Mouse (Mus musculus): ENCODE data around the gene Camk1g.

Gene Camk1g

GRCm38 (mm10) chr1:193370096-193370495 lies at the start of gene Camk1g:
Gene Camk1g (minus strand): TSS chr1:193370298.
- Histone ChIP-seq H3K36me3 (ENCODE audit: control insufficient read depth, insufficient read depth, low read length, poor library complexity, severe bottlenecking) (no peaks in the 10 kb centered on the region), H3K27me3 (ENCODE audit: control insufficient read depth, insufficient read depth, low read length, poor library complexity, severe bottlenecking) (no peaks in the 10 kb centered on the region)
- peak; percentile 23 for DNase-seq (ENCODE audit: low read depth, low spot score)

GRCm38 (mm10) chr1:193419168-193419567 lies 49.1 kb upstream of the Camk1g start:
- no peaks in the 10 kb centered on the region for H3K36me3 ChIP-seq (ENCODE audit: control insufficient read depth, insufficient read depth, low read length, poor library complexity, severe bottlenecking)
- no peaks in the 10 kb centered on the region for H3K27me3 ChIP-seq (ENCODE audit: control insufficient read depth, insufficient read depth, low read length, poor library complexity, severe bottlenecking)
- no peak for DNase-seq (ENCODE audit: low read depth, low spot score)

- H3K36me3 ChIP-seq (ENCODE audit: control insufficient read depth, insufficient read depth, low read length, poor library complexity, severe bottlenecking) = no peaks in the 10 kb centered on the region
- H3K27me3 ChIP-seq (ENCODE audit: control insufficient read depth, insufficient read depth, low read length, poor library complexity, severe bottlenecking) = no peaks in the 10 kb centered on the region
- no peak for DNase-seq (ENCODE audit: low read depth, low spot score)
Observed at GRCm38 (mm10) chr1:193418656-193419055, 48.6 kb upstream of the Camk1g start.

- Histone ChIP-seq H3K27me3 (ENCODE audit: control insufficient read depth, insufficient read depth, low read length, poor library complexity, severe bottlenecking) (no peaks in the 10 kb centered on the region), H3K36me3 (ENCODE audit: control insufficient read depth, insufficient read depth, low read length, poor library complexity, severe bottlenecking) (no peaks in the 10 kb centered on the region)
- DNase-seq (ENCODE audit: low read depth, low spot score) = no peak
Observed at GRCm38 (mm10) chr1:193414067-193414466, 44.0 kb upstream of the Camk1g start.

GRCm38 (mm10) chr1:193413368-193414000 lies 43.4 kb upstream of the Camk1g start:
- no peak for DNase-seq (ENCODE audit: low read depth, low spot score)
- Histone ChIP-seq H3K27me3 (ENCODE audit: control insufficient read depth, insufficient read depth, low read length, poor library complexity, severe bottlenecking) (no peaks in the 10 kb centered on the region), H3K36me3 (ENCODE audit: control insufficient read depth, insufficient read depth, low read length, poor library complexity, severe bottlenecking) (no peaks in the 10 kb centered on the region)

GRCm38 (mm10) chr1:193407487-193407886 lies 37.4 kb upstream of the Camk1g start:
- DNase-seq (ENCODE audit: low read depth, low spot score) = no peak
- no peaks in the 10 kb centered on the region for H3K27me3 ChIP-seq (ENCODE audit: control insufficient read depth, insufficient read depth, low read length, poor library complexity, severe bottlenecking)
- no peaks in the 10 kb centered on the region for H3K36me3 ChIP-seq (ENCODE audit: control insufficient read depth, insufficient read depth, low read length, poor library complexity, severe bottlenecking)

- DNase-seq (ENCODE audit: low read depth, low spot score) = no peak
- no peaks in the 10 kb centered on the region for H3K36me3 ChIP-seq (ENCODE audit: control insufficient read depth, insufficient read depth, low read length, poor library complexity, severe bottlenecking)
- H3K27me3 ChIP-seq (ENCODE audit: control insufficient read depth, insufficient read depth, low read length, poor library complexity, severe bottlenecking) = no peaks in the 10 kb centered on the region
Observed at GRCm38 (mm10) chr1:193406059-193406642, 36.1 kb upstream of the Camk1g start.

- H3K36me3 ChIP-seq (ENCODE audit: control insufficient read depth, insufficient read depth, low read length, poor library complexity, severe bottlenecking) = no peaks in the 10 kb centered on the region
- DNase-seq (ENCODE audit: low read depth, low spot score) = no peak
- H3K27me3 ChIP-seq (ENCODE audit: control insufficient read depth, insufficient read depth, low read length, poor library complexity, severe bottlenecking) = no peaks in the 10 kb centered on the region
Observed at GRCm38 (mm10) chr1:193401695-193402094, 31.6 kb upstream of the Camk1g start.

GRCm38 (mm10) chr1:193400348-193400747 lies 30.2 kb upstream of the Camk1g start:
- H3K27me3 ChIP-seq (ENCODE audit: control insufficient read depth, insufficient read depth, low read length, poor library complexity, severe bottlenecking) = no peaks in the 10 kb centered on the region
- DNase-seq (ENCODE audit: low read depth, low spot score) = no peak
- no peaks in the 10 kb centered on the region for H3K36me3 ChIP-seq (ENCODE audit: control insufficient read depth, insufficient read depth, low read length, poor library complexity, severe bottlenecking)

- H3K36me3 ChIP-seq (ENCODE audit: control insufficient read depth, insufficient read depth, low read length, poor library complexity, severe bottlenecking) = no peaks in the 10 kb centered on the region
Observed at GRCm38 (mm10) chr1:193398728-193399437, 28.8 kb upstream of the Camk1g start.

GRCm38 (mm10) chr1:193397109-193397508 lies 27.0 kb upstream of the Camk1g start:
- no peak for DNase-seq (ENCODE audit: low read depth, low spot score)
- Histone ChIP-seq H3K36me3 (ENCODE audit: control insufficient read depth, insufficient read depth, low read length, poor library complexity, severe bottlenecking) (no peaks in the 10 kb centered on the region), H3K27me3 (ENCODE audit: control insufficient read depth, insufficient read depth, low read length, poor library complexity, severe bottlenecking) (no peaks in the 10 kb centered on the region)

More at GRCm38 (mm10) chr1:193398728-193399437, 28.8 kb upstream of the Camk1g start:
- no peaks in the 10 kb centered on the region for H3K27me3 ChIP-seq (ENCODE audit: control insufficient read depth, insufficient read depth, low read length, poor library complexity, severe bottlenecking)
- no peak for DNase-seq (ENCODE audit: low read depth, low spot score)

GRCm38 (mm10) chr1:193392266-193392665 lies 22.2 kb upstream of the Camk1g start:
- no peak for DNase-seq (ENCODE audit: low read depth, low spot score)

GRCm38 (mm10) chr1:193390004-193390403 lies 19.9 kb upstream of the Camk1g start:
- H3K27me3 ChIP-seq (ENCODE audit: control insufficient read depth, insufficient read depth, low read length, poor library complexity, severe bottlenecking) = no peaks in the 10 kb centered on the region
- DNase-seq (ENCODE audit: low read depth, low spot score) = no peak
- no peaks in the 10 kb centered on the region for H3K36me3 ChIP-seq (ENCODE audit: control insufficient read depth, insufficient read depth, low read length, poor library complexity, severe bottlenecking)

More at GRCm38 (mm10) chr1:193392266-193392665, 22.2 kb upstream of the Camk1g start:
- H3K36me3 ChIP-seq (ENCODE audit: control insufficient read depth, insufficient read depth, low read length, poor library complexity, severe bottlenecking) = no peaks in the 10 kb centered on the region
- H3K27me3 ChIP-seq (ENCODE audit: control insufficient read depth, insufficient read depth, low read length, poor library complexity, severe bottlenecking) = no peaks in the 10 kb centered on the region

- no peak for DNase-seq (ENCODE audit: low read depth, low spot score)
- Histone ChIP-seq H3K27me3 (ENCODE audit: control insufficient read depth, insufficient read depth, low read length, poor library complexity, severe bottlenecking) (no peaks in the 10 kb centered on the region), H3K36me3 (ENCODE audit: control insufficient read depth, insufficient read depth, low read length, poor library complexity, severe bottlenecking) (no peaks in the 10 kb centered on the region)
Observed at GRCm38 (mm10) chr1:193389505-193389904, 19.4 kb upstream of the Camk1g start.

GRCm38 (mm10) chr1:193387241-193387640 lies 17.1 kb upstream of the Camk1g start:
- no peaks in the 10 kb centered on the region for H3K36me3 ChIP-seq (ENCODE audit: control insufficient read depth, insufficient read depth, low read length, poor library complexity, severe bottlenecking)
- DNase-seq (ENCODE audit: low read depth, low spot score) = no peak
- H3K27me3 ChIP-seq (ENCODE audit: control insufficient read depth, insufficient read depth, low read length, poor library complexity, severe bottlenecking) = no peaks in the 10 kb centered on the region

All from splenic B cell, adult 2 months (primary cell).